Mouse (Mus musculus) ES-Bruce4 (cell line): ENCODE measurements around the gene Fbxo24. TPM values are rescaled to one million over a fixed set of nuclear protein-coding genes. Genes with fewer than 3 reads are reported as not detected.

Source experiments
- H3K27ac ChIP-seq: 2 replicates; pipeline ENCODE4 v1.5.1; 2012; ENCODE audit warnings: low read length, inconsistent platforms; ENCODE audit not compliant: insufficient read depth
- H3K27me3 ChIP-seq: 2 replicates; pipeline ENCODE4 v1.6.1; 2012; ENCODE audit warnings: mild to moderate bottlenecking, low read length, inconsistent platforms; ENCODE audit not compliant: control insufficient read depth, poor library complexity, insufficient read depth, severe bottlenecking
- H3K36me3 ChIP-seq: 2 replicates; pipeline ENCODE4 v1.6.1; 2012; ENCODE audit warnings: inconsistent platforms, mild to moderate bottlenecking, low read length, moderate library complexity; ENCODE audit not compliant: control insufficient read depth, poor library complexity, insufficient read depth, severe bottlenecking
- H3K4me1 ChIP-seq: one replicate; pipeline ENCODE4 v1.8.1; 2011; ENCODE audit warnings: low read length; ENCODE audit not compliant: control insufficient read depth, insufficient read depth
- H3K4me3 ChIP-seq: 2 replicates; pipeline ENCODE4 v1.5.1; 2011; ENCODE audit warnings: low read depth, mild to moderate bottlenecking, low read length
- H3K9ac ChIP-seq: 2 replicates; pipeline ENCODE4 v1.6.1; 2012; ENCODE audit warnings: low read depth, mild to moderate bottlenecking, inconsistent platforms; ENCODE audit not compliant: poor library complexity, severe bottlenecking
- H3K9me3 ChIP-seq: replicated peaks from 2 replicates; pipeline ENCODE4 v1.6.1; 2012; ENCODE audit warnings: mild to moderate bottlenecking, low read length, inconsistent platforms; ENCODE audit not compliant: control insufficient read depth, poor library complexity, insufficient read depth, severe bottlenecking
- CTCF ChIP-seq: IDR thresholded peaks from one replicate; pipeline ENCODE4 v1.8.1; 2011; ENCODE audit warnings: low read depth, low read length
- EP300 ChIP-seq: IDR thresholded peaks from 2 replicates; pipeline ENCODE4 v1.6.1; 2011; ENCODE audit warnings: low read depth, low read length; ENCODE audit not compliant: insufficient read depth
- POLR2A ChIP-seq: IDR thresholded peaks from one replicate; pipeline ENCODE4 v1.8.1; 2011; ENCODE audit warnings: low read length; ENCODE audit not compliant: insufficient read depth
- polyA plus RNA-seq: library from polyadenylated mRNA; stranded (reverse); fragments of >200 nt; gene quantifications from 2 replicates; pipeline ENCODE4 v1.2.4, GENCODE M21; 2011; ENCODE audit warnings: low read depth; ENCODE audit not compliant: missing spikeins, insufficient read depth, insufficient read length

Fbxo24 gene
- polyA plus RNA-seq, 1 experiment: 0.48 TPM

DNA sequence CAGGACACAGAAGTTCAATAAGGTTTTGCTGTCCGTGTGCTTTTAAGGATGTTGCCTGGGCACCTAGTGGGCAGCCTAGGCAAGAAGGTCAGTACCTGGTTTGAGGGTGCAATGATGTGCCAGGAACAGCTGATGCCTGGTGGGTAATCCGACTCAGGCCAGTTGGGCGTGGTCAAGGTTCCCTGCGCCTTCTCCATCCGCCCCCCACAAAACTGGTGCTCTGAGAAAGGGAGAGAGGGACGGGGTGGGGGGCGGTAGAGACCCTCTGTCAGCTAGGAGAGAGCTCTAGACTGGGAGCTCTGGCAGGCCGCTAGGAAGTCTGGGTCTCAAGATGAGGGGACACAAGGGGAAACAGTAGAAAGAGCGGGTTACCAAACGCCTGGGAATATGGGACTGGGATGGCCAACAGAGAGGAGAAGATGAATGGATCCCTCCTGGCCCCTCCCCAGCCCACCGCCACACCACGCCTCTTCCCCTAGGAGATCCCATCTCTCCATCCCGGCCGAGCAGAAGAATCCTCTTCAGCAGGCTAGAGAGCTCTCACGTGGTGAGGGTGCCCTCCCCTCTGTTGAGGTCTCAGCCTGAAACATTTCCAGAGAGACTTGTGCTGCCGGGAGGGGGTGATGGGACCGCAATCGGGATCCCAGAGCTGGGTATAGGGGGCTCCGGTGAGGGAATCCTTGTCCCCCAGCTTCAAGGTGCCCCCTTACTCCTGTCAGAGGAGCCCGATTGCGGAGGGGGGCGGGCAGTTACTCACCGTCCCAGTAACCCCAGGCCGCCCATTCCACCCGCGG, 20.7 kb downstream of the Fbxo24 start:
- peak overlapping the region; percentile 62 for H3K9ac ChIP-seq
- TF ChIP-seq EP300 (0 out of 2 replicates have a peak, but pooled peaks have one; percentile 10), POLR2A (no peak)
- peak overlapping the region; percentile 44 for H3K27ac ChIP-seq
- no peaks in the 10 kb centered on the region for H3K27me3 ChIP-seq
- H3K36me3 ChIP-seq: peaks cover 10% of the 10 kb centered on the region
- H3K4me3 ChIP-seq: peak overlapping the region; percentile 48
- no peaks in the 10 kb centered on the region for H3K9me3 ChIP-seq
- H3K4me1 ChIP-seq: peaks cover 10% of the 10 kb centered on the region

DNA sequence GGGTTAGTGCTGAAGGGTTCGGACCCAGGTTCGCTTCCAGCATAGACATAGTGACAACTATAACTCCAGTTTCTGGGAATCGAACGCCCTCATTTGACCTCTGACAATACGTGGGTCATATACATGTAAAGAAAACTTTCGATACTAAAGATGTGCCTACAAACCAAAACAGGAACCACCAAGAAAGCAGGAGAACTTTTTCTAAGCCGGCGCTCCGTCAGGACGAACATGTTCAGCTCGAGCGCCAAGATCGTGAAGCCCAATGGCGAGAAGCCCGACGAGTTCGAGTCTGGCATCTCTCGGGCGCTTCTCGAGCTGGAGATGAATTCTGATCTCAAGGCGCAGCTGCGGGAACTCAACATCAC, 27.5 kb downstream of the Fbxo24 start:
- Histone ChIP-seq H3K9me3 (no peaks in the 10 kb centered on the region), H3K4me1 (peaks cover 5% of the 10 kb centered on the region), H3K4me3 (peak overlapping the region; percentile 83), H3K36me3 (peaks cover 11% of the 10 kb centered on the region), H3K27ac (peak overlapping the region; percentile 77), H3K27me3 (no peaks in the 10 kb centered on the region), H3K9ac (peak overlapping the region; percentile 90)
- TF ChIP-seq POLR2A: no peak
- no peak for TF ChIP-seq CTCF
- no peak for TF ChIP-seq EP300

DNA sequence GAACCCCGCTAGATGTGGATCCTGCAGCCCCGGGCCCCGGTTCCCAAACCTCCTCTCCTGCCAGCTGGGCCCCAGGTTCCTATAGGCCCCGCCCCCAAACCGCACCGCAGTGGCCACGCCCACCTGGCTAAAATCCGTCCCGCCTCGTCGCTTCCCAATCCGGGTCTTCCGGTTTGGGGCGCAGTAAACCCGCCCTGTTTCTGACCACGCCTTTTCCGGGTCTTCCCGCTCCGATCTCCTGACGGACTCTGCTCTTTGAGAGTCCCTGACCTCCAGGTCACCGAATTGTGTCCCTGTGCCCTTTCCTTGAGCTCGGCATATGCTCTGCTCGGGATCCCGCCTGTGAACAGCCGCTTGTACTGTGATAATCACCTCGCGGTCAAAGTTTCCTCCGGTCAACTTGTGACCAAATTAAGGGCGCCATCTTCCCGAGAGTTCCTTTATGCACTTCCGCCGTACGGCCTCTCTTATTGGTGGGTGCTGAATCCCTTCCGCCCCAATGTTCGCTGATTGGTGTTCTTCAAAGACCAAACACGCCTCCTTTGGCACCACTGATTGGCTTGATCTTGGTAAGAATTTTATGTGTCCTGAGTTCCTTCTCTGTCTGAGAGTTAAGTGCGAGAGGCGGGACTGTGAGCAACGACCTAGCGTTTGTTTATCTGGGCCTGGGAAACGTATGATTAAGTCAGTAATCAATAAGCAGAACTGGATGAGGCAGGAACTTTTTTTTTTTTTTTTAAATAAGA, 28.0 kb downstream of the Fbxo24 start, which contains the start of gene Mospd3:
Gene Mospd3, minus strand, starts transcription at position 440 of the 746 bp plus-strand sequence.
- Histone ChIP-seq H3K9me3 (no peaks in the 10 kb centered on the region), H3K4me3 (peak within 1 kb of the TSS; percentile 98), H3K4me1 (peaks cover 5% of the 10 kb centered on the region), H3K36me3 (peaks cover 7% of the 10 kb centered on the region), H3K27me3 (no peaks in the 10 kb centered on the region), H3K9ac (peak within 1 kb of the TSS; percentile 90), H3K27ac (peak within 1 kb of the TSS; percentile 83)
- TF ChIP-seq POLR2A: peak; percentile 91
- TF ChIP-seq EP300: no peak
- no peak for TF ChIP-seq CTCF

DNA sequence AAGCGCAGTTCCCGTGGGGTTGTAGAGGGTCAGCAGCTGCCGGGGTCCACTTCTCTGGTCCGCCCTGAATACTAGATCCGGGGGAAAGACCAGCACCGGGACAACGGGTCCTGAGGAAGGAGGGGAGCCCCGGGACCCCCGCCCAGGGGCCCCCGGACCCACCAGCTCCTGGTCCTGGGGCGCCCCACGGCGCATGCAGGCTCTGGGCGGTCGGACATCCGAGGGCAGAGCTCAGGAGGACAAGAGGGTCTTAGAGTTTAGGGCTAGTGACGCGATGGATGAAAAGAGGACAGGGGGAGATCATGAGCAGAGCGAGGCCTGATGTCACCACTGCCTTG, 28.6 kb downstream of the Fbxo24 start:
- 0 out of 2 replicates have a peak, but pooled peaks have one; percentile 14 for TF ChIP-seq EP300
- no peak for TF ChIP-seq CTCF
- TF ChIP-seq POLR2A: peak; percentile 40
- H3K27me3 ChIP-seq: no peaks in the 10 kb centered on the region
- no peak overlapping the region for H3K27ac ChIP-seq
- peak overlapping the region; percentile 73 for H3K9ac ChIP-seq
- peak overlapping the region; percentile 98 for H3K4me3 ChIP-seq
- H3K9me3 ChIP-seq: no peaks in the 10 kb centered on the region
- H3K36me3 ChIP-seq: peaks cover 4% of the 10 kb centered on the region; the same call in 1 of the 2 replicates
- peaks cover 5% of the 10 kb centered on the region for H3K4me1 ChIP-seq

DNA sequence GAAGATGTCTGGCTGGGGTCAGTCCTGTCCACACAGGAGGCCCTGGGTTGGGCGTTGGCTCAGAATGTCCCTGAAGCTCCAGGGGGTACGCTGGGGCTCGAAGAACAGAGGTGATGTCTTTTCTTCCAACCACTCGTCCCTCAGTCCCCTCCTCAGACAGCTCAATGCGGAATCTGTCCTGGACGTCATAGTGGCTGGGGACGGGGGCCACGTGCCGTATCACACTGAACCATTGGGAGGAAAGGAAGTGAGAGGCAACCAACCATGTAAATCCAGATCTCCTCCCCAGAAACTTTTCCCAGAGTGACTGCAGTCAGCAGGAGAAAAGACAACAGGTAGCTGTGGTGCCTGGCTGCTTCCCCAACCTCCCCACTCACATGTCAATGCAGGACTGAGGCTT, 29.2 kb downstream of the Fbxo24 start:
- no peaks in the 10 kb centered on the region for H3K27me3 ChIP-seq
- H3K27ac ChIP-seq: no peak overlapping the region
- H3K4me3 ChIP-seq: peak overlapping the region; percentile 98
- H3K9ac ChIP-seq: peak overlapping the region; percentile 73
- no peaks in the 10 kb centered on the region for H3K9me3 ChIP-seq
- H3K4me1 ChIP-seq: peaks cover 5% of the 10 kb centered on the region
- TF ChIP-seq POLR2A (no peak), CTCF (no peak), EP300 (no peak)
- H3K36me3 ChIP-seq: peaks cover 3% of the 10 kb centered on the region; the same call in 1 of the 2 replicates
